Mouse (Mus musculus) limb, embryonic 14.5 days (tissue): ENCODE results near the gene Cd300c. TPM values are rescaled to one million over a fixed set of nuclear protein-coding genes. Genes with fewer than 3 reads are reported as not detected.
"Not testable (repeated sequence)": the region's sequence is repeated elsewhere in the genome, so short reads cannot be mapped to it uniquely, and the experiment has no call there.

Experiments used
- ATAC-seq: fragments of 200-750 bp; cut with Nextera tagmentation; 2 replicates; pipeline ENCODE4 v1.8.0; 2017; ENCODE audit warnings: low read depth, moderate number of reproducible peaks, moderate TSS enrichment; ENCODE audit not compliant: low FRiP score
- DNase-seq: peaks from one replicate; pipeline ENCODE4 v3.0.0-alpha.2; 2015; ENCODE audit warnings: low spot score
- H3K27ac ChIP-seq: fragments of 300-500 bp; sonication (generic); replicated peaks from 2 replicates; pipeline ENCODE4 v1.5.1; 2014; ENCODE audit warnings: low read depth, mild to moderate bottlenecking, low read length, moderate library complexity, mixed read lengths
- H3K27me3 ChIP-seq: fragments of 300-500 bp; sonication (generic); 2 replicates; pipeline ENCODE4 v1.6.1; 2014; ENCODE audit warnings: low read length, mixed read lengths; ENCODE audit not compliant: control insufficient read depth, insufficient read depth
- H3K36me3 ChIP-seq: fragments of 300-500 bp; sonication (generic); 2 replicates; pipeline ENCODE4 v1.6.1; 2014; ENCODE audit warnings: mild to moderate bottlenecking, low read length, moderate library complexity, mixed read lengths; ENCODE audit not compliant: control insufficient read depth, insufficient read depth
- H3K4me1 ChIP-seq: fragments of 300-500 bp; sonication (generic); 2 replicates; pipeline ENCODE4 v1.6.1; 2014; ENCODE audit warnings: antibody characterized with exemption, low read length, mixed read lengths; ENCODE audit not compliant: control insufficient read depth, insufficient read depth
- H3K4me2 ChIP-seq: fragments of 300-500 bp; sonication (generic); replicated peaks from 2 replicates; pipeline ENCODE4 v1.6.1; 2014; ENCODE audit warnings: low read depth, mild to moderate bottlenecking, low read length, moderate library complexity; ENCODE audit not compliant: severe bottlenecking
- H3K4me3 ChIP-seq: fragments of 300-500 bp; sonication (generic); replicated peaks from 2 replicates; pipeline ENCODE4 v1.5.1; 2014; ENCODE audit warnings: low read length
- H3K9ac ChIP-seq: fragments of 300-500 bp; sonication (generic); 2 replicates; pipeline ENCODE4 v1.6.1; 2014; ENCODE audit warnings: mild to moderate bottlenecking, low read depth, low read length, moderate library complexity; ENCODE audit not compliant: severe bottlenecking
- H3K9me3 ChIP-seq: fragments of 300-500 bp; sonication (generic); 2 replicates; pipeline ENCODE4 v1.6.1; 2016; ENCODE audit warnings: low read length; ENCODE audit not compliant: control insufficient read depth
- POLR2A ChIP-seq: fragments of 200-500 bp; IDR thresholded peaks from 2 replicates; pipeline ENCODE4 v1.8.0; 2012; ENCODE audit warnings: inconsistent platforms, mild to moderate bottlenecking, moderate library complexity, borderline replicate concordance; ENCODE audit not compliant: insufficient read depth, insufficient read length; ENCODE audit errors: extremely low read depth
- WGBS: fragments of 180-500 bp; shearing (Covaris S2); extraction: QIAGEN DNeasy Blood & Tissue Kit; methylation state at CpG from one replicate; pipeline ENCODE4 v1.1.7; 2014; 5-methylcytosine and 5-hydroxymethylcytosine counted together
- polyA plus RNA-seq, 2 experiments: library from polyadenylated mRNA; depleted of rRNA in 1 of 2; stranded (reverse) in 1 of 2; unstranded in 1 of 2; fragments of >200 nt; fragmentation: Nextera tagmentation in 1 of 2; extraction: Ambion mirVana in 1 of 2; gene quantifications; 2 replicates each; pipeline versions ENCODE4 v1.2.1 to v1.2.3; 2012 to 2014

Gene Cd300c
- polyA plus RNA-seq (2012; rRNA removed) (not detected in 2 replicates), polyA plus RNA-seq (2014; fragmentation: Nextera tagmentation; extraction: Ambion mirVana) (not detected in 2 replicates)

DNA sequence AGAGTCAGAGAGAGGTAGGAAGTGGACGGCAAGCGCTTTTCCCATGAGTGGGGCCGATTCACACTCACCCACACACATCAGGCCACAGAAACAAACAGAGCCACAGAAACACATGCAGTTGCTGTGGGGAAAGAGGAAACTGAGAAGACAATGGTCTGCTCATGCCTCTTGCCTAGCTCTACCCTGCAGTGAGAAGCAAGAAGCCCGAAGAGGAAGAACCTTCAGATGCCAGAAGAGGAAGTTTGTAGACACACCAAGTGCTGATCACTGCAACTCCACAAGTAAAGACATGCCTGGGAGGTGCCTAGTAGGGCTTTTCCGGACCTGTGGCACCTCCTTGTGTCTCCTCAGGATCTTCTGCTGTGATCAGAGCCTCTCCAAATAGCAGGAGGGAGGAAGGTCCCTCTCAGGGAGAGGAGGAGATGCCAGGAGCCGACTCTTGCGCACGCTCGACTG lies at the start of gene Cd300c:
Gene Cd300c (minus strand): TSS at position 406 of the 456 bp plus-strand sequence.
- no peak within 1 kb of the TSS for H3K27ac ChIP-seq
- no peak within 1 kb of the TSS for H3K9ac ChIP-seq
- 83% methylated on average over 9 of the region's 9 CpGs for WGBS
- TF ChIP-seq POLR2A, result no peak
- H3K4me1 ChIP-seq, result no peaks in the 10 kb centered on the region
- H3K4me2 ChIP-seq, result no peak within 1 kb of the TSS
- H3K36me3 ChIP-seq, result no peaks in the 10 kb centered on the region
- H3K9me3 ChIP-seq, result no peaks in the 10 kb centered on the region
- no peaks in the 10 kb centered on the region for H3K27me3 ChIP-seq
- DNase-seq (no peak), ATAC-seq (no peak)
- no peak within 1 kb of the TSS for H3K4me3 ChIP-seq

DNA sequence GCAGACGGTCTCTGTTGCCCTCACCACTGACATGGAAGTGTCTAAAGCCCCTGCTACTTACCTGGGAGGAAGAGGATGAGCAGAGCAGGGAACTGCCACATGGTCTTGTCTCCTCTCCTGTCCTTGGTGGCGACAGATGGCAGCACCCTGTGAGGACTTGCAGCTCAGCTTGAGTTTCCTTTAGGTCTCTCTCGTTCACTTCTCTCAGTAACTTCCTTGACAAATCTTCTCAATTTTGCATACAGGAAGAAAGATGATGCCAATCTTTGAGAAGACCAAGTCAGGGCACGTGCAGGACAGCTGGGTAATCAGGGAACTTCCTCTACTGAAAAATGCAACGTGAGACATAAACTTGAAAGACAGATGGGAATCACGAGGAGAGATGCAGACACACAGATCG lies 47.1 kb upstream of the Cd300c start, which contains the start of gene Cd300ld2:
Gene Cd300ld2 (minus strand): TSS at position 101 of the 400 bp plus-strand sequence.
- not testable (repeated sequence) for H3K36me3 ChIP-seq, ATAC-seq, H3K4me3 ChIP-seq, H3K4me2 ChIP-seq, H3K27ac ChIP-seq, H3K27me3 ChIP-seq, H3K4me1 ChIP-seq, H3K9me3 ChIP-seq, DNase-seq, H3K9ac ChIP-seq
- no CpG with 5 or more reads among the region's 7 CpGs for WGBS

DNA sequence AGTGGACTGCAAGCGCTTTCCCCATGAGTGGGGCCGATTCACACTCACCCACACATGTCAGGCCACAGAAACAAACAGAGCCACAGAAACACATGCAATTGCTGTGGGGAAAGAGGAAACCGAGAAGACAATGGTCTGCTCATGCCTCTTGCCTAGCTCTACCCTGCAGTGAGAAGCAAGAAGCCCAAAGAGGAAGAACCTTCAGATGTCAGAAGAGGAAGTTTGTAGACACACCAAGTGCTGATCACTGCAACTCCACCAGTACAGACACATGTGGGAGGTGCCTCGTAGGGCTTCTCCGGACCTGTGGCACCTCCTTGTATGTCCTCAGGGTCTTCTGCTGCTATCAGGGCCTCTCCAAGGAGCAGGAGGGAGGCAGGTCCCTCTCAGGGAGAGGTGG lies 35.1 kb upstream of the Cd300c start:
- Histone ChIP-seq H3K36me3 (no peaks in the 10 kb centered on the region), H3K27ac (no peak overlapping the region), H3K4me2 (no peak overlapping the region), H3K4me3 (no peak overlapping the region), H3K9me3 (no peaks in the 10 kb centered on the region), H3K4me1 (no peaks in the 10 kb centered on the region), H3K9ac (no peak overlapping the region), H3K27me3 (no peaks in the 10 kb centered on the region)
- ATAC-seq (no peak), DNase-seq (no peak)
- 86% methylated on average over 5 of the region's 5 CpGs for WGBS
- TF ChIP-seq POLR2A, result no peak

DNA sequence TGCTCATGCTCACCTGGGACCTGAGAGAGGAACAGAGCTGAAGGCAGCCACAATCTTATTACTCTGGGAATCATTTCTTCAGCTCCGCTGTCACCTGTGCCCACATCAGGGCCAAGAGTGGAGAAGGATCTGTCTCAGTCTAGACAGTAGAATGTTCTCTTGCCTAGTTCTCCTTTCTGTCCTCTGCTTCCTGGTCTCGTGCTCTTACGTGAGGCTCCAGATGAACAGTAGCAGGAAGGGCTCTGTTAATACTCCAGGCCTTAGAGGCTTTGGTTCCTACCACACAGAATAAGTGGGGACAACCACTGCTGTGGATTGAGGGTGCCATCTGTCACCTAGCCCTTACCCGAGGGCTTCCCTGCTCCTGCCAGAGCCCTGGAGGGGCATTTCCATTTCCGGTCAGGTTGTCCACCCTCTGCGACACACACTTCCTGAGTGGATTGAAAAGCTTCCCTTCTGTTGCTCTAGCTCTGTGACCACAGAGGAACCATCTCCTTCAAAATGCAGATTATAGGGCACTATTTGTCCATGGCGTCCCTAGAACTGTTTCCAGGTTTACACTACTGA lies 32.6 kb upstream of the Cd300c start, which contains the start of gene Cd300c2:
Gene Cd300c2 (minus strand): TSS at position 407 of the 567 bp plus-strand sequence.
- no peak within 1 kb of the TSS for H3K9ac ChIP-seq
- DNase-seq (no peak), ATAC-seq (no peak)
- no peak for TF ChIP-seq POLR2A
- H3K4me1 ChIP-seq, result no peaks in the 10 kb centered on the region
- no peak within 1 kb of the TSS for H3K4me3 ChIP-seq
- no peaks in the 10 kb centered on the region for H3K36me3 ChIP-seq
- no peak within 1 kb of the TSS for H3K27ac ChIP-seq
- H3K27me3 ChIP-seq, result no peaks in the 10 kb centered on the region
- no peaks in the 10 kb centered on the region for H3K9me3 ChIP-seq
- 81% methylated on average over 7 of the region's 7 CpGs for WGBS
- no peak within 1 kb of the TSS for H3K4me2 ChIP-seq

DNA sequence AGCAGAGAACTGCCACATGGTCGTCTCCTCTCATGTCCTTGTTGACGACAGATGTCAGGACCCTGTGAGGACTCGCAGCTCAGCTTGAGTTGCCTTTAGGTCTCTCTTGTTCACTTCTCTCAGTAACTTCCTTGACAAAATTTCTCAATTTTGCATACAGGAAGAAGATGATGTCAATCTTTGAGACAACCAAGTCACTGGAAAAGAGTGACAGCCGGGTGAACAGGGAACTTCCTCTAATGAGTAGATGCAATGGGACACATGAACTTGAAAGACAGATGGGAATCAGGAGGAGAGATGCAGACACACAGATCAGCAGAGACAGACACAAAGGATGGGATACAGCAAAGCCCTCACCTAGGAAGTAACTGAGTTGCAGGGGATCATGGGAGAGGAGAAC lies 20.8 kb upstream of the Cd300c start, which contains the start of gene Cd300ld:
Gene Cd300ld (minus strand): TSS at position 130 of the 400 bp plus-strand sequence.
- no peak for TF ChIP-seq POLR2A
- no peak for ATAC-seq
- no peaks in the 10 kb centered on the region for H3K27me3 ChIP-seq
- no peak within 1 kb of the TSS for H3K27ac ChIP-seq
- no peak within 1 kb of the TSS for H3K4me2 ChIP-seq
- 67% methylated on average over 4 of the region's 4 CpGs for WGBS
- no peak within 1 kb of the TSS for H3K4me3 ChIP-seq
- no peak within 1 kb of the TSS for H3K9ac ChIP-seq
- H3K9me3 ChIP-seq, result no peaks in the 10 kb centered on the region
- H3K36me3 ChIP-seq, result no peaks in the 10 kb centered on the region
- no peaks in the 10 kb centered on the region for H3K4me1 ChIP-seq
- no peak for DNase-seq
